Mouse (Mus musculus) neural tube, embryonic 11.5 days (tissue): ENCODE data around the gene Tyk2. TPM values are rescaled to one million over a fixed set of nuclear protein-coding genes. Genes with fewer than 3 reads are reported as not detected.

Source experiments
- ATAC-seq: fragments of 200-750 bp; cut with Nextera tagmentation; 2 replicates; pipeline ENCODE4 v1.8.0; 2017; ENCODE audit warnings: moderate number of reproducible peaks, mild to moderate bottlenecking, moderate TSS enrichment, moderate library complexity; ENCODE audit not compliant: insufficient read depth, low FRiP score, low TSS enrichment
- DNase-seq: peaks from one replicate; pipeline ENCODE4 v3.0.0-alpha.2; 2015; ENCODE audit warnings: low spot score
- H3K27ac ChIP-seq: fragments of 300-500 bp; sonication (generic); 2 replicates; pipeline ENCODE4 v1.5.1; 2014; ENCODE audit warnings: low read depth, mild to moderate bottlenecking, low read length
- H3K27me3 ChIP-seq: fragments of 300-500 bp; sonication (generic); 2 replicates; pipeline ENCODE4 v1.6.1; 2014; ENCODE audit warnings: mild to moderate bottlenecking, low read length, mixed read lengths; ENCODE audit not compliant: control insufficient read depth, insufficient read depth
- H3K36me3 ChIP-seq: fragments of 300-500 bp; sonication (generic); 2 replicates; pipeline ENCODE4 v1.6.1; 2014; ENCODE audit warnings: mild to moderate bottlenecking, low read length, moderate library complexity, mixed read lengths; ENCODE audit not compliant: control insufficient read depth, insufficient read depth
- H3K4me1 ChIP-seq: fragments of 300-500 bp; sonication (generic); 2 replicates; pipeline ENCODE4 v1.6.1; 2014; ENCODE audit warnings: low read length, mixed read lengths; ENCODE audit not compliant: control insufficient read depth, insufficient read depth
- H3K4me2 ChIP-seq: fragments of 300-500 bp; sonication (generic); 2 replicates; pipeline ENCODE4 v1.6.1; 2014; ENCODE audit warnings: low read depth, mild to moderate bottlenecking, moderate library complexity
- H3K4me3 ChIP-seq: fragments of 300-500 bp; sonication (generic); 2 replicates; pipeline ENCODE4 v1.5.1; 2014; ENCODE audit warnings: low read depth, low read length
- H3K9ac ChIP-seq: fragments of 300-500 bp; sonication (generic); 2 replicates; pipeline ENCODE4 v1.6.1; 2014; ENCODE audit warnings: mild to moderate bottlenecking, low read length
- H3K9me3 ChIP-seq: fragments of 300-500 bp; sonication (generic); 2 replicates; pipeline ENCODE4 v1.6.1; 2016; ENCODE audit warnings: low read length; ENCODE audit not compliant: control insufficient read depth
- WGBS: fragments of 180-500 bp; shearing (Covaris S2); extraction: QIAGEN DNeasy Blood & Tissue Kit; methylation state at CpG from one replicate; pipeline ENCODE4 v1.1.7; 2014; 5-methylcytosine and 5-hydroxymethylcytosine counted together
- polyA plus RNA-seq: library from polyadenylated mRNA; unstranded; fragments of >200 nt; fragmentation: Nextera tagmentation; extraction: Ambion mirVana; gene quantifications from 2 replicates; pipeline ENCODE4 v1.2.1, GENCODE M21; 2014

Tyk2 gene
- polyA plus RNA-seq, 1 experiment from 2014 or later, result 8.6 TPM

- Histone ChIP-seq H3K4me3 (no peak overlapping the region), H3K9me3 (no peaks in the 10 kb centered on the region), H3K4me1 (0 out of 2 replicates have a peak, but pooled peaks cover 2% of the 10 kb centered on the region), H3K4me2 (no peak overlapping the region), H3K27ac (no peak overlapping the region), H3K27me3 (no peaks in the 10 kb centered on the region), H3K36me3 (no peaks in the 10 kb centered on the region), H3K9ac (no peak overlapping the region)
- DNase-seq (no peak), ATAC-seq (no peak)
- WGBS, result 84% methylated on average over 12 of the region's 12 CpGs
Observed at GRCm38 (mm10) chr9:21132102-21132775, 1.2 kb upstream of the Tyk2 start.

- 0 out of 2 replicates have a peak, but pooled peaks cover 2% of the 10 kb centered on the region for H3K4me1 ChIP-seq
- H3K9me3 ChIP-seq, result no peaks in the 10 kb centered on the region
- H3K9ac ChIP-seq, result no peak overlapping the region
- H3K4me3 ChIP-seq, result no peak overlapping the region
- DNase-seq, result no peak
- WGBS, result 87% methylated on average over 2 of the region's 2 CpGs
- H3K27ac ChIP-seq, result no peak overlapping the region
- H3K27me3 ChIP-seq, result no peaks in the 10 kb centered on the region
- no peaks in the 10 kb centered on the region for H3K36me3 ChIP-seq
- no peak overlapping the region for H3K4me2 ChIP-seq
- ATAC-seq, result no peak
Observed at GRCm38 (mm10) chr9:21126259-21126627, 4.8 kb downstream of the Tyk2 start.

GRCm38 (mm10) chr9:21125502-21126258, 5.4 kb downstream of the Tyk2 start:
- WGBS, result 86% methylated on average over 9 of the region's 9 CpGs
- H3K4me2 ChIP-seq, result no peak overlapping the region
- DNase-seq (no peak), ATAC-seq (no peak)
- 0 out of 2 replicates have a peak, but pooled peaks cover 2% of the 10 kb centered on the region for H3K4me1 ChIP-seq
- no peak overlapping the region for H3K27ac ChIP-seq
- H3K9ac ChIP-seq, result no peak overlapping the region
- H3K27me3 ChIP-seq, result no peaks in the 10 kb centered on the region
- H3K4me3 ChIP-seq, result no peak overlapping the region
- H3K36me3 ChIP-seq, result no peaks in the 10 kb centered on the region
- H3K9me3 ChIP-seq, result no peaks in the 10 kb centered on the region

GRCm38 (mm10) chr9:21124837-21125236, 6.2 kb downstream of the Tyk2 start:
- DNase-seq, result no peak
- no peak for ATAC-seq
- H3K4me3 ChIP-seq, result no peak overlapping the region
- H3K9ac ChIP-seq, result no peak overlapping the region
- no peaks in the 10 kb centered on the region for H3K4me1 ChIP-seq
- no peak overlapping the region for H3K4me2 ChIP-seq
- no peaks in the 10 kb centered on the region for H3K27me3 ChIP-seq
- H3K27ac ChIP-seq, result no peak overlapping the region
- H3K36me3 ChIP-seq, result no peaks in the 10 kb centered on the region
- 81% methylated on average over 5 of the region's 5 CpGs for WGBS
- no peaks in the 10 kb centered on the region for H3K9me3 ChIP-seq

GRCm38 (mm10) chr9:21121483-21121882, 9.6 kb downstream of the Tyk2 start:
- H3K27ac ChIP-seq, result no peak overlapping the region
- WGBS, result 91% methylated on average over 16 of the region's 16 CpGs
- no peak for ATAC-seq

GRCm38 (mm10) chr9:21117073-21117472, 14.0 kb downstream of the Tyk2 start:
- no peak overlapping the region for H3K9ac ChIP-seq
- ATAC-seq (no peak), DNase-seq (no peak)
- no peak overlapping the region for H3K4me2 ChIP-seq
- no peaks in the 10 kb centered on the region for H3K9me3 ChIP-seq
- no peaks in the 10 kb centered on the region for H3K36me3 ChIP-seq
- H3K4me1 ChIP-seq, result no peaks in the 10 kb centered on the region
- H3K27ac ChIP-seq, result no peak overlapping the region
- H3K4me3 ChIP-seq, result no peak overlapping the region
- H3K27me3 ChIP-seq, result no peaks in the 10 kb centered on the region
- WGBS, result 77% methylated on average over 6 of the region's 6 CpGs

More at GRCm38 (mm10) chr9:21121483-21121882, 9.6 kb downstream of the Tyk2 start:
- Histone ChIP-seq H3K9me3 (no peaks in the 10 kb centered on the region), H3K4me1 (no peaks in the 10 kb centered on the region), H3K27me3 (no peaks in the 10 kb centered on the region), H3K4me2 (no peak overlapping the region), H3K9ac (no peak overlapping the region), H3K4me3 (no peak overlapping the region), H3K36me3 (no peaks in the 10 kb centered on the region)
- DNase-seq, result no peak

GRCm38 (mm10) chr9:21115105-21115504, 15.9 kb downstream of the Tyk2 start:
- no peaks in the 10 kb centered on the region for H3K4me1 ChIP-seq
- H3K4me2 ChIP-seq, result no peak overlapping the region
- no peak for DNase-seq
- H3K4me3 ChIP-seq, result no peak overlapping the region
- H3K36me3 ChIP-seq, result no peaks in the 10 kb centered on the region
- 93% methylated on average over 8 of the region's 8 CpGs for WGBS
- H3K27ac ChIP-seq, result no peak overlapping the region
- H3K9me3 ChIP-seq, result no peaks in the 10 kb centered on the region
- H3K27me3 ChIP-seq, result no peaks in the 10 kb centered on the region
- H3K9ac ChIP-seq, result no peak overlapping the region
- no peak for ATAC-seq

GRCm38 (mm10) chr9:21114190-21114589, 16.9 kb downstream of the Tyk2 start:
- Histone ChIP-seq H3K9ac (no peak overlapping the region), H3K9me3 (no peaks in the 10 kb centered on the region), H3K36me3 (no peaks in the 10 kb centered on the region), H3K27me3 (no peaks in the 10 kb centered on the region), H3K4me2 (no peak overlapping the region), H3K27ac (no peak overlapping the region), H3K4me3 (no peak overlapping the region), H3K4me1 (no peaks in the 10 kb centered on the region)
- DNase-seq (no peak), ATAC-seq (no peak)
- 85% methylated on average over 7 of the region's 7 CpGs for WGBS

- no peak overlapping the region for H3K4me3 ChIP-seq
- WGBS, result 84% methylated on average over 6 of the region's 6 CpGs
- H3K4me1 ChIP-seq, result no peaks in the 10 kb centered on the region
- H3K27me3 ChIP-seq, result no peaks in the 10 kb centered on the region
- no peaks in the 10 kb centered on the region for H3K36me3 ChIP-seq
- no peaks in the 10 kb centered on the region for H3K9me3 ChIP-seq
- no peak for DNase-seq
- no peak for ATAC-seq
- no peak overlapping the region for H3K4me2 ChIP-seq
- no peak overlapping the region for H3K27ac ChIP-seq
- no peak overlapping the region for H3K9ac ChIP-seq
Observed at GRCm38 (mm10) chr9:21113751-21114150, 17.3 kb downstream of the Tyk2 start.
